Mouse (Mus musculus): ENCODE measurements around the gene Prkca.

Prkca gene

GRCm38 (mm10) chr11:108162639-108163038, 181.1 kb downstream of the Prkca start:
- no peak for DNase-seq (ENCODE audit: low read depth, low spot score)

DNA sequence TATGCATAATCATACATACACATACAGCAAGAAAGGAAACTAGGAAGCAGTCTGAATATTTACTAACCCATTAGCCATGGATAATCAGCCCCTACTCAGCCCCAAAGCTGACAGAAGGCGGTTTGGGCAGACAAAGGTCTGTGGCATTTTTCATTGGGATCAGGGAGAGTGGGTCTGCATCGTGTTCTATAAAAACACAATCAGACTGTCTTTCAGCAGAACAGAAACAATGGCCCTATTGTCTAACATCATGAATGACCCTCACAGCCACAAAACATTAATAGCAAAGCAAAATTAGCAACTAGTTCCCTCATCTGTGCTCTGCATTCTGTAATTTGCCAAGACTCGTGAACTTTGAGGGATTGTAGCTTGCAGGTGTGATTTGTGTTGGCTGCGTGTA, 181.6 kb downstream of the Prkca start:
- no peak for DNase-seq (ENCODE audit: low read depth, low spot score)

DNA sequence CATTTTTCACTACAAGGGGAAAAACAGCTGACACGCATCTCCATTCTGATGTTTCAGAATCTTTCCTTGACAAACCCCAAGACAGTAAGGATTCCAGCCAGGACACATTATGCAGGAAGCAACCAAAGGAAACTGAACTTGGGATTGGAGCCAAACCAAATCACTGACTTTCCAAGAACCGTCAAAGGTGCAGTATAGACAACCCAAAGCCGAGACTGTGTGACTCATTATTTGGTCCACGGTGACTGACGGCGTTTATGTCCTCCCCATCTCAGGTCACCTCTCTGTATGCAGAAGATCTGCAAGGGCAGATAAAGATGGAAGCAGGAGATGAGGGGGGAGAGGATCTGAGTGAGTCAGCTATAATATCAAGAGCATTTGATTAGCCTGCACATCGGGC, 183.7 kb downstream of the Prkca start:
- no peak for DNase-seq (ENCODE audit: low read depth, low spot score)

DNA sequence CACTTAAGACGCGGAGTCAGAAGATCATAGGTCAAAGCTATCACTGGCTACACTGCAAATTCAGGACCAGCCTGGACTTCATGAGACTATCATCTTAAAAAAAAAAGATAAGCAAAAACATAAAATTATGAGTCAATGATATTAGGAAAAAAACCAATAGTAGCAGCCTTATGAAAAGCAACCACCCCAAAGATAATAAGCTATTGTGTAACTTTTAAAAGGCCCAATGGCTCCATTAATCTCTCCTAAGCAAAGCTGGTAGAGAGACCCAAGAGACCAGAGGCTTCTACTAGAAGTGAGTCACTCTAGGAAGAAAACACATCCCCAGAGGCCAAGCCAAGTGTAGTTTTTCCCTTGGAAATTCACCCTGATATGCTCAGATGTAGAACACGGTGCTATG, 185.7 kb downstream of the Prkca start:
- DNase-seq (ENCODE audit: low read depth, low spot score), result no peak

- DNase-seq (ENCODE audit: low read depth, low spot score), result no peak
These were observed 186.7 kb downstream of the Prkca start for GRCm38 (mm10) chr11:108157074-108157473.

- DNase-seq (ENCODE audit: low read depth, low spot score), result no peak
These were observed 187.6 kb downstream of the Prkca start for GRCm38 (mm10) chr11:108156107-108156506.

DNA sequence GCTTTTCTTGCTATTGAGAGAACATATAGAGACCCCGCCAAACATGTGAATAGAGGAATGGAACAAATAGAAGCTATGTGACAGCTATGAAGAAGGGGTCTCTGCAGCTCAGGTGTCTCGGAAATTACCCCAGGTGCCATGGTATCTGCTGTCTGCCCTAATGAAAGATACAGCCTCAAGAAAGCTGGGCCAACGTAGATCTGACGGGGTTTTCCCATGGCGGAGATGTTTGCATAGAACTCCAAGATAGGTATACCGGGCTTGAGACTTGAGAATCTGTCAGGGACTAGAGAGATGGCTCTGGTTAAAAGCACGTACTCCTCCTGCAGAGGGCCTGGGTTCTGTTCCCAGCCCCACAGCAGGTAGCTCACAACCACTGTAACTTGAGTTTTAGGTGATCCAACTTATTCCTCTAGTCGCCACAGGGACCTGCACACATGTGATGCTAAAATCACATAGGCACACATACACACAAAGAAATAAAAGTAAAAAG, 188.6 kb downstream of the Prkca start:
- DNase-seq (ENCODE audit: low read depth, low spot score), result no peak

GRCm38 (mm10) chr11:108153997-108154841, 189.5 kb downstream of the Prkca start:
- no peak for DNase-seq (ENCODE audit: low read depth, low spot score)

DNA sequence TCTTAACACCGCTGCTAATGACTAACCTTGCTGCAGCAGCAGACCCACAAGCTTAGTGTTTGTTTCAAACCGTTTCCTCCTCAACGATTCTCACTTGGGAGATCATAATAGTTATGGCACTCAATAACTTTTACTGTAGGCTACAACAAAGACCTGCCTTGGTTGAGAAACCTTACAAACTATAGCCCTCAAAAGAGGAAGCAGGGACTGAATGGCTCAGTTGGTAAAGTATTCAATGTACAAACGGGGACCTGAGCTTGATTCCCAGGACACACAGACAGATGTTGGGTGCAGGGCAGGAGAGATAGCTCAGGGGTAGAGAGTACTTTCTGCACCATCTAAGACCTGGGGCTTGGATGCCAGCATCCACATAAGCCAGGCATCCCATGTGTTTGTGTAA, 191.1 kb downstream of the Prkca start:
- no peak for DNase-seq (ENCODE audit: low read depth, low spot score)

DNA sequence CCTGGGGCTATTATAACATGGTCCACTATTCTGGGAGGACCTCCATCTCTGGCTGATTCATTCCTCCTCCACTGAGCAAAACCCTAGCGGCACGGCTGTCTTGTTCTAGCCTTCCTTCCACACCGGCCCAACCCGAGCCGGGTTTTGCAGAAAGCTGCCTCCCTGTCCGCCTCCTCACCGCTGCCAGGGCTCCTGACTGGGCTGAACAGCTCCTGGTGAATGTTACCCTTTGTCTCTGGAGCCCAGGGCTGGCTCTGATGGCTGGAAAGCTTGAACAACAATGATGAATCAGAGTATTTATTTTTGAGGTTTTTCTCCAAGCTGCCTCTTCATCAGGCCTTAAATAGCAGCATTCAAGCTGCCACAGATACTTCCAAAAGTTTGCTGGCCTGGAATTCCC, 193.3 kb downstream of the Prkca start:
- no peak for DNase-seq (ENCODE audit: low read depth, low spot score)

DNA sequence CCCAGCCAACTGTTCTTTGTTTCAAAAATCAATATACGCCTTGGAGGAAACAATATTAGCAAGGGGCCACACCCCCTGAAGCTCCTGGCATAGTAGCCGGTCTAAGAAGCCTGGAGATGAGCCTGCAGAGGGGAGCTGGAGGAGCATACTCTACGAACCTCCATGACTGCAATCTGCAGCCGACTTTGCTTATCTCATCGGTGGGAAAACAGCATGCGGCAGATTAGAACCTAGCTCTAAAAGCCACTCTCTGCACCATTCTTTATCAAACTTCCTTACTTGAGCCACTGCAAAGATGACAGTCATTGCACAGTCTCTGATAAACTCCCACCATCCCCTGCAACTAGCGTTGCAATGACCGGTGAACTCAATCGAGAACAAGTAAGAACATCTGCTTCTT, 194.5 kb downstream of the Prkca start:
- no peak for DNase-seq (ENCODE audit: low read depth, low spot score)

- DNase-seq (ENCODE audit: low read depth, low spot score), result no peak
These were observed 195.2 kb downstream of the Prkca start for GRCm38 (mm10) chr11:108148491-108148890.

DNA sequence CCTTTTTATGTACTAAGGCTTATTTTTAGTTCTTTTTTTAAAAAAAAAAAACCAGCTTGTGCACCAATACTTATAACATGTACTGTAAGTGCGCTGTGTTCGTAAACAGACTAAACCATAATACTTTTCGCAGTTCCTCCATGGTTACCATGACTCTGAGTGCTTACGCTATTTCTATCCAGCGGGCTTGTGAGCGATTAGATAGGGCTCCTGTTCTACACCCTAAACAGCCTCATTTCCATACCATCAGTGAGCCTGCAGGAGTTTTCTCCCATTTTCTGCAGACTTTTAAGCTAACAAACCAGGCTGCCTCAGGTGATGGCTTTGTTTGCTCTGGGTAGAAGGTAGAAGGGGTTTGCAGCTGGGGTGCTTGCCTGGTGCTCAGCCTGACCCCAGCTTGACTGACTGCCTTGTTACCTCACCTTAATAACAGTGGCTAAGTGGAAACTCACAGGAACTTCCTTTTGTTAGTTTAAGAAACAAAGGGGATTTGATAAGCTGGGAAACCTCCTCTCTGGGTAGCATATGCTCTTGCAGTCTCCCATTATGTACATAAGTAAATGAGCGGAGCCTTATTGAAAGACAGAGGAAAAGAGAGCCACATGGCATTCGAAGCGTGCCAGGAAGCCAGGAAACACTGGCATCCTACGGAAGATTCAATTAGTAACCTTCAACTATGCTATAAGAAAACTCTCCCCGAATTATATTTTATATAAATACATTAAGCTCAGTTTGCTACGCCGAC, 197.8 kb downstream of the Prkca start:
- DNase-seq (ENCODE audit: low read depth, low spot score), result no peak

GRCm38 (mm10) chr11:108145128-108145527, 198.6 kb downstream of the Prkca start:
- DNase-seq (ENCODE audit: low read depth, low spot score), result no peak

- no peak for DNase-seq (ENCODE audit: low read depth, low spot score)
These were observed 200.0 kb downstream of the Prkca start for GRCm38 (mm10) chr11:108143739-108144138.

DNA sequence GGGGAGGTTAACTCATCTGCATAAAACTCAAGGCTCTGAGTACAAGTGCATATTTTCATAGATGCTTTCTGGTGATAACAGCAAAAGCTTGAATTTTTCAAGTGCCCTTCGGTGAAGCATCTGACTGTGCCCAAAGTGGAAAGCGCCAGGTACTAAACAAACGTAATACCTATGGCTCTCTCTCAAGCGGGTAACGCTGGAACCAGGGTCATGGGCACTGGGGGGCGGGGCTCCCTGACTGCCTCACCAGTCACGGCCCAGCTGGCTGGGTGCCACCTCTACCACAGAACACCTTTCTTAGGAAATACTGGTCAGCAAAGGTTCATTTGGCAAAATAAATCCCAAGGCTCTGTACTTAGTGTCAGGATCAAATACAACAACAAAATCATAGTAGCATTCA, 203.7 kb downstream of the Prkca start:
- no peak for DNase-seq (ENCODE audit: low read depth, low spot score)

DNA sequence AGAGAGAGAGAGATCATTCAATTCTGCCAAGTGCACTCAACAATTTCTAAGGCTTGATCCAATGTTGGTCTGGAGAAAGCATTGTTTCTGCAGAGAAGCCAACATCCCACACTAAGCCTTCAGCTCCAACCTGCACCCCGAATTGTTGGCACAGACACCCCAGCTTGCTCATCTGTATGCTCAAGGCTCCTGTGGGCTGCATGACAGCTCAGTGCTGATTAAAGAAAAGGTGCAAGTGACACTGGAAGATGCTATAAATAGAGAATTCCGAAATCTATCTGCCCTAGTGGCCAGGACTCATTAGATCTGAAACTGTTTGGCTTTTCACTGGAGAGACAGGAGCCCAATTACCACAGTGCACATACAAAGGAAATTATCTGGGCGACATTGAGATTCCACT, 207.4 kb downstream of the Prkca start:
- DNase-seq (ENCODE audit: low read depth, low spot score), result no peak

DNA sequence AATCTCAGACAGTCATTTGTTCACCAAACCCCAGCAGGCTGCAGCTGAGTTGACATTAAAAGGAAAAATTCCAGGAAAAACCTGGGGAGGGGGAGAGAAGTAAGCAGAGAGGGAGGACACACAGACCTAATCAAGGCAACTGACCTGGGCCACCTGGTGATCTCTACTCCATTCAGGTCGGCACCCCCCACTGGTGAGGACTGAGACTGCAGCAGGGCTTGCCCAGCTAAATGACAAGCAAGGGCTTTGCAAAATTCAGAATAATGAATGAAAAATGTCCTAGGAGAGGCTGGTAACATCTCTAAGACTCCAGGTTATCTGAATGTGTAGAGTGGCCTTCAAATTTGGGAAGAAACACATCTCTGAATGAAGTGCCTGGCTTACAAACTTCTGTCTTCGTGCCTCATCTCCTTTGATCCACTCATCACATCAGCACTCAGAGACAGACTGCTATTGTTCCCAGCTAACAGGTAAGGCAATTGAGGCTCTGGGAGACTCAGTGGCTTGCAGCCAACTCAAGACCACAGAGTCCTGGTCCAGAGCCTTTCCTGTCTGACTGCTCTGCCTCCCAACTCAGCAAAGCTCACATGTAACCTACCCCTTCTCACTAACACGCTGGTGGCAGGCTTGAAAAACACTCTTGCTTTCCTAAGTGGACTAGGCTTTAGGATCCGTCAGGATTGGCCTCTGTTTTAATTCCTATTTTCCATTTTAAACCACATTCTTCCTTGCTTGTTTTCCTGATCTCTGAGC, 208.1 kb downstream of the Prkca start:
- DNase-seq (ENCODE audit: low read depth, low spot score), result no peak

GRCm38 (mm10) chr11:108128593-108128992, 215.1 kb downstream of the Prkca start:
- no peak for DNase-seq (ENCODE audit: low read depth, low spot score)

DNA sequence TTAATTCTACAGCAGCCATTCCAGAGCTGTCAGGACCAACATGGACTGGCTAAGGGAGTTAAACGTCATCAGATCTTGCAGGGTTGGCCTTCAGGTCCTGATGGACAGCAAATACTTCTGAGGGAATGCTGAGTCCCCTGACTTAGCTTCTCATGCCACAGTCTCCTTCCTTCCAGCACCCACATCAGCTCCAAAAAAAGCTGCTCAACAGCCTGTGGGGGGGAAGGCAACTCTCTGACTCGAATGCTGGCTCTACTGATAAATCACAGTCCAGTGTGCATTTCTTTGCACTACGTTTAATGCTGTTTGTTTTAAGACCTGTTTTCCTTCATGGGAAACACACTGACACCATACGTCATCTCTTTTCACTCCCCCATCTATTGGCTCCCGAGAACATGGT, 215.8 kb downstream of the Prkca start:
- no peak for DNase-seq (ENCODE audit: low read depth, low spot score)

GRCm38 (mm10) chr11:108122486-108122885, 221.2 kb downstream of the Prkca start:
- DNase-seq (ENCODE audit: low read depth, low spot score), result no peak

DNA sequence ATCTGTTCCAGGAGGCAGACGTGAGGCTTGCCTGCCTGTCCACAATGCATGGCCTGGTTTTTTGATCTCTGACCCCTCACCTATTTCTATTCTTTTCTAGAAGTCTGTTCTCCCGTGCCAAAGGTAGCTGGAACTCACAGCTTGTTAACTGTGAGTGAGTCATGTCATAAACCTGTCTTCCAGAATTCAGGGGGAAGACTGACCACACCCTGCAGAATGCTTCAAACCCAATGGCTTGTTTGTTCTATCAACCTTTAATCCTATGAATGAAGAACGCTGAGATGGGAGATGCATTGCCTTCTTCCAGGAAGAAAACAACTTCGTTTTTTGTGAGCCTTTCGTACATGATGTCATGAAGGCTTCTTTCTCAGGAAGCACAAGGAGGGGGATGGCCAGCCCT, 223.0 kb downstream of the Prkca start:
- DNase-seq (ENCODE audit: low read depth, low spot score), result no peak

Measured in WW6 (cell line).